Mouse (Mus musculus): ENCODE results near the gene Mettl11b.
"Not testable (repeated sequence)": the region's sequence is repeated elsewhere in the genome, so short reads cannot be mapped to it uniquely, and the experiment has no call there.

Mettl11b gene

DNA sequence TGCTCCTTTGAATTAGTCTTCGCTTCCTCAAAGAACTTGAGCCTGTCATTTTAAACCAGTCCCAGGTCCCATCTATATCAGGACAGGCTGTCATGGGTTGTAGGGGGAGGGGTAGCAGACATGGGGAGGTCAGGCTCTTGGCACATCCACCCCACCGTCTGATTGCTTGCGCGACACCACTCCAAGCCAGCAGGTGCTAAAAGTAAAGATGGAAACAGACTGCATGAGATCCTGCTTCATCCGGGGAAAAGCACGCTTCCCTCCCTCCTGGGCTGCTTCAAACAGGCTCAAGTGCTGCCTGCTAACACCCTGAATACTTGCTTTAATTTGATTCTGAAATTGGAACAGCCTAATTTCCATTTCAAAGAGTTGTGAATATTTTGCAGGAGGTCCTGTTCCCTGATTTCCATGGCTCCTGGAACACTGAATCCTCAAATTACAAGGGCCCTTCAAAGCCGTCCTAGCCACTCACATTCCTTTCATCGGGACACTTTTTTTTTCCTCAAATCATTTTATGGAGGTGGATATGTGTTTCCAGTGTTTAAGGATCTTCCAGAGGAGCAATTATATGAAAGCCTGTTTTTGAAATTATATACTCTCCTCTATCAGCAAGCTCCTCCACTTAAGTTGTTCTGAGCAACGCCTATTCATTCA, at the start of gene Mettl11b:
Gene Mettl11b, minus strand, starts transcription at position 127 of the 654 bp plus-strand sequence.
- no peak for DNase-seq (ENCODE audit: extremely low spot score, low spot score)

DNA sequence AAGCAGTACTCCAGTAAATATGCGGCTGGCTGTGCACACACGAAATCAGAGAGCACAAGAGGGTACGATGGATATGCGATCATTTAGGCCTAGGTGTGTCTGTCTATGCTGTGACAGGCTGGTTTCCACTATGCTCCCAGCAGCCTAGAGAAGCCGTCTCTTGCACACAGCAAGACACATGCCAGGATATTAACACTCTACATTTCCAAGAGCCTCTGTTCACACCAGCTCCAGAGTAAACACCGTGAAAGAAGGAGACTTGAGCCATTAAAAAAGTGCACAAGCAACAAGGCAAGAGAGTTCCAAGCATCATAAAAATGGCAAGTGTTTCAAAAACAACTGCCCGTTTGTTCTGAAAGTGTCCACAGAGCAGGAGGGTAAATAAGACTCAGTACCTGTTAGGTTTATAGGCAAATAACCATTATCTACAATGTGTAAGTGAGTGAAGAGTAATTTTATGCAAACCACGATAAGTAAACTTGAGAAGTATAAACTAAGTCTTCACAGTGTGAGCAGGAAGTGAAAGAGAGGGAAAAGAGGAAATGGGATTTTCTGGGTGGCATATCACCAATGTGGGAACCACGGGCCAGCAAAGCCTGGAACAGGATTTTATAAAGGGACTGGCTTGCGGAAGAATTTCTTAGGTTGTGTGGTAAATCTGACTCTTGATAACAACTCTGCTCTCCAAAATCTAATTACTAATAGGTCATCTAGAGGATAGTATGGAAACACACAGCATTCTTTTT, 32.6 kb upstream of the Mettl11b start:
- no peak for DNase-seq (ENCODE audit: extremely low spot score, low spot score)

DNA sequence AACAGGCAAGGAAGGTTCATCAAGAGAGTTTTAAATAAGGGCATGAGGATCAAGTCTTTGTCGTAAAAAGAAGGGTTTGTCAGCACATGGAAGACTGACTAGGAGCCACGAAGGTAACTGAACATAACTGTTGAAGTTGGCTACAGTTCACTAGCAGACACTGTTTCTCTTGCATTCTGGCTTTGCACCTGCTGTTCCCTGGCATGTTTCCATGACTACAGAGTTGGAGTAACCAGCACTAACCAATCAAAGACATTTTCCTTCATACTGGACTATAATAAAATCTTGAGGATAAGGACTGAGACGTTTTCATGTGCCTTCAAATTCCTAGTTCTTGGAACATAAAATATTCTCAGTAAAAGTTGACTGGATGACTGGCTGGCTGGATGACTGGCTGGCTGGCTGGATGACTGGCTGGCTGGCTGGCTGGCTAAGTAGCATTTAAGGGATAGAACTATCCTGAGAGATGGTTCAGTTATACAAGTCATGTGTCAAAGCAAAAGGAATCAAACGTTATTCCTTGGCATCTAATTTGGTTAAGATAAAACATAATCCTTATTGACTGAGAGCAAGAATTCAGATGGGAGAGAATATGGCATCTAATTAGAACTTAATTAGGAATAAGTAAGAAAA, 26.4 kb upstream of the Mettl11b start:
- DNase-seq (ENCODE audit: extremely low spot score, low spot score), result no peak

DNA sequence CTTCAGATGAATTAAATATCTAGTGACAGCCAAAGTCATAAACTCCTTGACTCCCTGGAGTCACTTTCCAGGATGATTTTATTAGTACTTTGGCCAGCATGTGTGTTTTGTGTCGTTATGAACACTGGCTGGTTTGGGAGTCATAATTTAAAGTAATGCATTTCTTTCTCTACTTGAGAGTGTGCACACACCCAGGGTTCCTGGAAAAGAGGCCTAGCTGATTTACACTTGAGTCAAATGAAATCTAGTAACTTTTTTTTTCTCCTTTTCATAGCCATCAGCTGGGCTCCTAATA, 12.2 kb upstream of the Mettl11b start:
- DNase-seq (ENCODE audit: extremely low spot score, low spot score), result no peak

DNA sequence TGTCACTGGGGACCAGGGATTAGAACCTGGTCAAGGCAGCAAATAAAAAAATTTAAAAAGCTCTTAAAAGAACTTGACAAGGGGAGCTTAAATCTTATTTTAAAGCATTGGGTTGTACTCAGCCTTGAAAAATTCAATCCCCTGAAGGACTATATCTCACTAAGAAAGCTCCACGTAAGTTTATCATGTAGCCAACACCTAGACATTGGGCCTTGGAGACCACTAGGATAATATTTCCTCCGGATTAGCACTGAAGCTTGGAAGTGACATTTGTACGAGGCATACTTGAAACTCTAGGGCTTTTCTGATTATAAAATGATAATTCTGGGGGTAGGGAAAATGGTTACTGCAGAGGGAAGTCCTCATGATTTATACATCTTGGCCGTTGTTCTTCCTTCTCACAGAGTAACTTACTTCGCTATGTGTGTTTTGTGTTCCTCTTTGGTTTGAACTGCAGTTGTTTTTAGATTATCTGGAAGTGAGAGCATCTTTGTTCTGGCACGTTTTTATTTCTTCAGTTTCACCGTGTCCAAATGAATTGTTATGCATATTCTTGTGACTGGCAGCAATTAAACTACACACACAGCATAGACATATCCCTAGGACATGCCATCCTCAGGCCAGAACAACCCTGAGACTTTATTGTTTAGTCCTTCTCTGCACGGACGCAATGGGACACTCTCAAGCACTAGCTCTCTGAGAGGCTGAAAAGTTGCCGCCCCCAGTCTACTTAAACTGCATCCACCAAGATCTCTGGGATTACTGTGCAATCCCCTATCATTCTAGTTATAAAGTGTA, 11.6 kb upstream of the Mettl11b start:
- no peak for DNase-seq (ENCODE audit: extremely low spot score, low spot score)

DNA sequence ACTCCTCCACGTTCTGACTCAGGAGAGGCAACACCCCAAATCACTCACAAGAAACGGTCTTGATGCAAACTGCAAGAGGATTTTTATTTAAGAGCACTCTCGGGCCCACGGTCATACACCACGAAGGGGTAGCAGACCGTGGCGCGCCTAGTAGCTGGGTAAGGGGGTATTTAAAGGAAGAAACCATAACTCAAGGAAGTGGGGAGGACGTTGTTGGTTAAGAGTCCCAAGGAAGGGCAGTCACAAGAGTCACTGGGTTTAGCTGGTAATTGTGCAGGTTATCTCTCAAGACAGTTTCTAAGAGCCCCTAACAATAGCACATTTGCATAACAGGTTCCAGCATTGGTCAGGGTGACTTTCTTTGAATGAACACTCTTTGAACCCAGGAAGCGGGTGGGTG, 6.1 kb upstream of the Mettl11b start:
- DNase-seq (ENCODE audit: extremely low spot score, low spot score), result not testable (repeated sequence)

DNA sequence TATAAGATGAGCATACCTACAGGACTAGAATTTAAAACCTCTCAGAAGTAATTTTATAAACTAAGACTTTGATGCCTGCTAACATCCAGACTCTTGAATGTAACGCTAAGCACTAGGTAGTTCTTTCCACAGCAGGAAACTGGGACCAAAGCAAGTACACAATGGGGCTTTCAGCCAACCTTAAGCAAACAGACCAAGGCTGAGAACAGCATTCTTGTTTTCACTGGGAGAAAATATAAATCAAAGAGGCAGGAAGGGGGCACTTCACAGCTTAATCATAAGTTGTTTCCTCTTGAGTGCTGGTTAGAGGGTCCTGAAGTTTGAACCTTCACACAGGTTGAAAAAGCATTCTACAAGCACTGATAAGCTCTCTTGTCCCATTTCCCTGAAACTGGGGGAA, 1.1 kb downstream of the Mettl11b start:
- no peak for DNase-seq (ENCODE audit: extremely low spot score, low spot score)

DNA sequence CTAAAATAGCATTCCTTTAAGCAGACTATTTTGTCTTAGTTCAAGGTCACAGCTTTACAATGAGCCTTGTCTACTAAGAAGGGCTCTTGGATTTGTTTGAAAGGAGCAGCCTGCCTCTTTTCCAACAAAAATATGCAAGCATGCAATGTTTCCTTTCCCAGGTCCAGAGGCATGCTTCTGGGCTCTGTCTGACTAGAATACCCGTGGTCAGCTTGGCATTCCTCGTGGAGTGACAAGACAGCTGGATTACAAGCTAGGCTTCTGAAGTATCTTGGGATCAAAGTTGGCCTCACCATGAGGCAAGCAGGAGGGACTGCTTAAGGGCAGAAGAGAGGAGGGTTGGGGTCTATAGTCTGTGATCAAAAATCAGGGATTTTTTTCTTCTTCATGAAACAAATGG, 16.4 kb downstream of the Mettl11b start:
- no peak for DNase-seq (ENCODE audit: extremely low spot score, low spot score)

DNA sequence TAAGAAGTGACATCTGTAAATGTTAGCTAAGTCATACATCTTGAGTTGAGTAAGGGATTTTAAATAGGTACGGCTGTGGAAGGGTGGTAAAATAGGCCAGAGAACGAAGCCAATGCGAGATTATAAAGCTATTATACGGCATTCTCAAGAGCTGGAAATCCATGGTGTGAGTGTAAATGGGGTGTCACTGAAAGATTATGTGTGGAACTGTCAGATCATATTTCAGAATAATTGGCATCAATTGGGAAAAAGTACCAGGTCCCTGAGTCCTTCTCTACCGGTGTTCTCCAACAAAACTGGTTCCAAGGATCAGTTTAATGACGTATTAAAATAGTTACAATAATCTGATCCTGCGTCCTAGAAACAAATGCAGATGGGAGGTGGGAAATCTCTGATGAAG, 24.5 kb downstream of the Mettl11b start:
- no peak for DNase-seq (ENCODE audit: extremely low spot score, low spot score)

DNA sequence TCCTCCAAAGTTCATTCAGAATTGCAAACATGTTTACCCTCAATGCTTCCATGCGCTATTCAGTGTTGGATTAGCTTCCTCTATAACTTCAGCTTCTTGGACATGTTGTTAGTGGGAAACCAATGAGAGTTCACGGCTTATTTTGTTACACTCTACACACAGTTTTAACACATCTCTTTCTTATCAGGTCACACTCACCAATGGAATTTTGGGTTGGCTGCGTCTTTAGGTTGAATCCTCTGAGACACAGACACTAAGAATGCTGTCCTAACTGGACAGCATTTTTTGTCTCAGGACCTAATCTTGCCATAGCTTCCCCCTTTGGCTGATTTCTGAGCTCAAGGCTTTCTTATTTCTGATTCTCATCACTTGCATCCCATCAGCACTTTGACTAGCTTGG, 25.3 kb downstream of the Mettl11b start:
- no peak for DNase-seq (ENCODE audit: extremely low spot score, low spot score)

DNA sequence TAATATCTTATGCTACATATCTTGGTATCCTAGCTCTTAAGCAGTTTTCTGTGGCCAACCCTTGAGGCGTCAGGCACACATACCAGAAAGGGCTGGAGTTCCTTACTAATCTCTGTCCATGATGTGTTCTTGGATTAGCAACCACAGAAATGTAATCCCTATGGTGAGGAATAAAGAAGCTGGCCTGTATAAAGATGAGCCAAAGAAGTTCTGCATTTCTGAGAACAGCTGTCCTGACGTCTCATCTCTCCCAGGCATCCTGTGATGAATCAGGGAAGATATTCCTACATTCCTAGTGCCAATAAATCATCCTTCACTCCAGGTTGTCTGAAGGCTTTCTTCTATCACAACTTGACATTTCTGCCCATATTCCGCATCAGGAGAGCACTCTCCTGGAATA, 33.2 kb downstream of the Mettl11b start:
- DNase-seq (ENCODE audit: extremely low spot score, low spot score), result no peak

DNA sequence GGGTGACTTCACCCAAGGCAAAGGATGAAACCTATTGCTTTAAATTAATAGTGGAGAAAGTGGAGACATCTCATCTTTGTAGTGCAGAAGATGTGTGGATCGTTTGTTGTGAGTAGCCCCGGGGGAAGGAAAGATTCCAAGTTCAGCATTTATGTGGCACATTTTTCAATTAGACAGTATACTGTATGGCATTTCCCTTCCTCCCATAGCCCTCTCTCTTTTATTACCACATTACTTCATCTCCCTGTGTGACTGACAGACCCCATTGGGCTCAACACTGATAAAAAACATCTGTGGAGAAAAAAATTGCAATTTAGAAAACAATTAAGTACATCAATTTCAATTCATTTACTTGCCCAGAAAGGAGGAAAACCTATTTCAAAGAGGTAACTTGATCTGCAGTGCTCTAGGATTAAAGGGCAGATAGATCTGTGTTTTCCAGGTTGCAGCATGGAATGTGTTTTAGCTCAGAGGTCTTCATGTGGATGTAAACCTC, 42.0 kb downstream of the Mettl11b start:
- DNase-seq (ENCODE audit: extremely low spot score, low spot score), result no peak

DNA sequence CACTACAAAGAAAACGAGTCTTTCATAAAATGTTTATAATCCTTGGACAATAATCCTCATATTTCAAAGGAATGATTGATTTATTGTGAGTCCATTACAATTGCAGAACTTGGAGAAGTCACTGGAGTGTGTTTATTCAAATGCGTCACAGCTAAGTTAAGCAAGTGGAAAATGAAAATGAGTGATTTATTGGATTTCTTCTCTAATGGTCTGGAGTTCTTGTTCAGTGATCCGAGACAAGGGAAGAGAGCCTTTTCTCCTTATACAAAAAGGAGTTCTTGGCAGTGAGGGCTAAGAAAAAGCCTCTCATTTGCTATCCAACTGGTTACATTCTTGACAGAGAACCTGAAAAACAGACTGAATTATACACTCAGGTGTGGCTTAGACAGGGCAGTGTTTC, 42.9 kb downstream of the Mettl11b start:
- no peak for DNase-seq (ENCODE audit: extremely low spot score, low spot score)

DNA sequence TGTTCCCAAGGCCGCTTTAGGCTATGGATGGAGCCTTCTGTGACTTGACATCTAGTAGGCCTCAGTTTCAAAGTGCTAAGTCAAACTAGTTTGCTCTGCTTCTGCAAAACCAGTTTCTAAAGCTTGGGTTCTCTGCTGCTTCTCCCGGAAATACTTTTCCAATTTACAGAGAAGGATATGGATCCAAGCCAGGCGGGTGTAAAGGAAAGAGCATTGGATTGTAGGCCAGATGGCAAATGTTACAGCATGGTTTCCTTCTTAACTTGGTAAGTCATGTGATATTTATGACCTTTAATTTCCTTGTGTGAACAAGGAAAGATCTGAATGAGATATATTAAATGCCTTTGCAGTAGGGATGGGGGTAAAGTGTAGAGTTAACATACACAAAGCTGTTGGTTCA, 52.2 kb downstream of the Mettl11b start:
- DNase-seq (ENCODE audit: extremely low spot score, low spot score), result no peak

DNA sequence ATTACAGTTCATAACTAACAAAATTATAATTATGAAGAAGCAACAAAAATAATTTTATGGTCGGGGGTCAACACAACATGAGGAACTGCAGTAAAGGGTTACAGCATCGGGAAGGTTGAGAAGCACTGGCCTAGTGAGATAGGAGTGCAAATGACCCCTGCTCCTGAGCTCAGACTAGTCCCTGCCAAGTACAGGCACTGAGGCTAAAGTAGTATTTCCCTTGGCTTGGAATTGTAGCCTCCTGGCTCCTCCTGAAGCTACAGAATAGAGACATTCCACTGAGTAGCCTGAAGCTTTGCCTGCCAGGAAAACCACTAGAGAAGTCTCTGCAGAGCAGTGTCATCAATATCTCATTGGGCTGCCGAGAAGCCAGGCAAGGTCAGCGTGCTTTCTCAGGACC, 53.7 kb downstream of the Mettl11b start:
- DNase-seq (ENCODE audit: extremely low spot score, low spot score), result no peak

DNA sequence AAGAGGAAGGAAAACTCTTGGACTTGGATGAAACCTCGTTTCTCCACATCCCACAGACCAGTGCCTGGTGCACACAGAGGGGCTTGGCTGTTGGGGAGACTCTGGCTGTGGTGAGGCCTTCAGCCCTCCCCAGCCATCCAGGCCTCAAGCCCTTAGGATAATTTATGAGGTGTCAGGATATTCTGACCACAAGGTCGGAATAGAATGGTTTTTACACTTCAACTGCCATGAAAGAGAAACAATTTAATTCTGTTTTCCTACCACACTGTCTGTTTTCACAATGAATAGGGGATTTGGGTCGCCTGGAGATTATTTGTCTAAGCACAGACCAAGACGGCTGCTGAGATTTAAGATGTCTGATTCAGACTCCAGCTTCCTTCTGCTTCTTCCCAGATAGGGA, 54.3 kb downstream of the Mettl11b start:
- DNase-seq (ENCODE audit: extremely low spot score, low spot score), result peak; percentile 22

DNA sequence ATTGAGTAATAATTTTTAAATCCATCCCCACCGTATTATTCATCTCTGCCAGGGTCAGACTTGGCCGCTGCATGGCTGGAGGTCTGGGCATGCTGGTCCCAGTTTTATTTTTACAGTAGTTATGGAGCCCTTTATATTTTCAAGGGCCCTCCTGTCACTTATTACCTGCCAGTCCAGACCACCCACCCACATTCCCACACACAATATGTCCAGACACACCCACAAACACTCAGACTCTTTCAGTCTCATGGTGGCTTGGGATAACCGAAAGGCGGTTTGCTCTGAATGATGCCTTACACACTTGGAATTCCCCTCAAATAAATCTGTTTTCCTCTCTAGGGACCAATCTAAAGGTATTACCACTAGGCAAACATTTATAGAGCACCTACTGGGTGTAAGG, 55.1 kb downstream of the Mettl11b start:
- DNase-seq (ENCODE audit: extremely low spot score, low spot score), result no peak

DNA sequence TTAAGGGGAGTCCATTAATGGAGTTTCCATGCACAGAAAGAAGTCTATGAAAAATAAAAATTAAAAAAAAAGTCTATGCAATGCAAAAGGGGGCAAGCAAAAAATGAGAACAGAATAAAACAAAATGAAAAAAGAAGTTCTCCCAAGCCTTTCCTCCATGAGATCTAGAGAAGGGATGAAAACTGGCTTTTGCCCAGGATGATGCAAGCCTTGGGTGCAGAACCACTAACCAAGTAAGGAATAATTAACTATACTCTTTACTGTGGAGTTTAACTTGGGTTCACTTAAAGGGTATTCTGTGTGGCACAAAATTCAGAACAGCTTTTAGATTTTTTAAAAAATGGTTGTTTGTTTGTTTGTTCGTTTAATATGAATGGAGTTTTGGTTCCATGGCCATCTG, 62.6 kb downstream of the Mettl11b start:
- DNase-seq (ENCODE audit: extremely low spot score, low spot score), result no peak

DNA sequence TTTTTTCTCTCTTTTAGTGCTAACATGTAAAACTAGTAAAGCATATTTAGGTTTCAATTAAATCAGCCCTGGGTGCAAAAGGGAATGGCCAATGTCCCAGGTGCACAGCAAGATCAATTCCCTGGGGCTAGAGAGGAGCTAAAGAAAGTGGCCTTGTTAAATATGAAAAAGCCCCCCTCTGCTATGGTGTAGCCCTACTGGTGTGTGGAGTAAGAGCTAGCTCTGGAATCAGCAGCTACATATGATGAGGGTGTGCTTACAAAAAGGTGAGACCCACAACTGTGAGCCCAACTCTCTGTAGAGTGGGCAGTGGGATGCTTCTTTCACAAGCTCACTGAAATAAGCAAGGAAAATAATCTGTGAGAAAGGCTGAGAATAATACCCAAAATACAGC, 66.5 kb downstream of the Mettl11b start:
- no peak for DNase-seq (ENCODE audit: extremely low spot score, low spot score)

DNA sequence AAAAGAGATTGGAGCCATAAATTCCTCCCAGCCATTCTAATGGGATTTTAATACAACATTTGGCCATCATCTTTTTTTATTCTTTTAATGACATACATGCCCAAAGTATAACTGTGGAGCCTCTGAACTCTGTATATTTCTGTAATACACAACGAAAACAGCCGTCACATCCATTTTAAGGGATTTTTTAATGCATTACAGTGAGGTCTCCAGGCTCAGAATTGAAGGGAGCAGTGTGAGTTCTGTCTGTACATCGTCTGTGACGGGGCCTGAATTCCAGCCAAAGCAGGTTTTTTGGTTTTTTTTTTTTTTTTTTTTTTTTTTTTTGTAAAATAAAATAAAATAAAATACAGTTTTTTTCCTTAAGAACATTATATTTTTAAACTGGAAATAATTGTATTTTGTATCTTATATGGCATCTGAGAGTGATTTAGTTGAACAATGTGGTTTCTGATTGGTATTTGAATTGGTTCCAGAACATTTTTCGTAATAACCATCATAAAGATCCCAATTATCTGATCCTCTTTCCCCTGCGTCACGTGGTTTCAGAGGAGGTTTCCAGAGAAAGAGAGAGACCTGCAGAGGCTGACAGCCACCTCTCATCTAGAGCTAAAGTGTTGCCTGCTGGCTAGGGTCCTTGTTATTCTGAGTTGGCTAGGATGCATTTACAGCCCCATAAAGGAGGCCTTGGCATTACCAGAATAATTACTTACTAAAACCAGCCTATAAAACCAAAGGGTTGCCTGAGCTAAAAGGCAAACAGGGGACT, 67.1 kb downstream of the Mettl11b start:
- no peak for DNase-seq (ENCODE audit: extremely low spot score, low spot score)

DNA sequence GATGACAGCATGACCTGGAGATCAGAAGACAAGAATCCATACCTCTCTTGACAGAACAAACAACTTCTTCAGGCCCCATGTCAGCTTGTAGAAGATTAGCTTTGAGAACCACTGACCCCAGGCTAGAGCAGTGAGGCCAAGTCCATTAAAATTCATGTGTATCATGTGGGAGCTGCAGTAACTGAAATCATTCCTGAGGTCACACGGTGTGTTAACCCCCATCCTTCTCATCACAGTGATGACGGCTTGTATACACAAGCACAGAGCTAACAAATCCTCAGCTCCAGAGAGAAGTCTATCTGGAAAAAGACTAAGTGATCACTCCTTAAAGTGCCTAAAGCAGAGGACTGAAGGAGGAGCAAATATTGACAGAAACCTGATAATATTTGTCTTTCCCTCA, 68.0 kb downstream of the Mettl11b start:
- DNase-seq (ENCODE audit: extremely low spot score, low spot score), result no peak

Data from neural tube, embryonic 10.5 days (tissue).